Mouse (Mus musculus): ENCODE measurements around the gene Dbi.

GRCm38 (mm10) chr1:120073519-120074306 is 47.2 kb downstream of the Dbi start, which contains the start of gene Tmem37:
- TF ChIP-seq CTCF (IDR thresholded peaks at IDR 0.05; ENCODE audit: control insufficient read depth, insufficient read depth, low read length): no peak
- no peak; the same call in 1 of the 2 replicates for TF ChIP-seq POLR2A (IDR thresholded peaks at IDR 0.05; ENCODE audit: borderline replicate concordance, control insufficient read depth, low read depth, low read length)
